Mouse (Mus musculus): ENCODE results near the gene Btla. TPM values are rescaled to one million over a fixed set of nuclear protein-coding genes. Genes with fewer than 3 reads are reported as not detected.

Gene Btla
- polyA plus RNA-seq (2016; fragmentation: Nextera tagmentation; extraction: Ambion mirVana) = 0.16 and 0.32 TPM in 2 replicates

GRCm38 (mm10) chr16:45223648-45224388 is at the start of gene Btla:
Gene Btla, plus strand, starts transcription at chr16:45224315.
- H3K4me3 ChIP-seq = no peak within 1 kb of the TSS
- no peaks in the 10 kb centered on the region for H3K36me3 ChIP-seq (replicated peaks)
- DNase-seq (ENCODE audit: low spot score) = no peak
- no peaks in the 10 kb centered on the region for H3K9me3 ChIP-seq
- H3K4me1 ChIP-seq = no peaks in the 10 kb centered on the region
- H3K27ac ChIP-seq (replicated peaks) = no peak within 1 kb of the TSS
- no peaks in the 10 kb centered on the region for H3K27me3 ChIP-seq (replicated peaks; ENCODE audit: low read depth, poor library complexity, severe bottlenecking)
- WGBS = 48% methylated on average over 10 of the region's 10 CpGs

- no peaks in the 10 kb centered on the region for H3K27me3 ChIP-seq (replicated peaks; ENCODE audit: low read depth, poor library complexity, severe bottlenecking)
- DNase-seq (ENCODE audit: low spot score) = no peak
- peaks cover 16% of the 10 kb centered on the region for H3K36me3 ChIP-seq (replicated peaks)
- H3K27ac ChIP-seq (replicated peaks) = no peak overlapping the region
- H3K4me3 ChIP-seq = no peak overlapping the region
- WGBS = 91% methylated on average over 2 of the region's 2 CpGs
- H3K4me1 ChIP-seq = no peaks in the 10 kb centered on the region
- no peaks in the 10 kb centered on the region for H3K9me3 ChIP-seq
Measured at GRCm38 (mm10) chr16:45178552-45178951, 45.6 kb upstream of the Btla start.

DNA sequence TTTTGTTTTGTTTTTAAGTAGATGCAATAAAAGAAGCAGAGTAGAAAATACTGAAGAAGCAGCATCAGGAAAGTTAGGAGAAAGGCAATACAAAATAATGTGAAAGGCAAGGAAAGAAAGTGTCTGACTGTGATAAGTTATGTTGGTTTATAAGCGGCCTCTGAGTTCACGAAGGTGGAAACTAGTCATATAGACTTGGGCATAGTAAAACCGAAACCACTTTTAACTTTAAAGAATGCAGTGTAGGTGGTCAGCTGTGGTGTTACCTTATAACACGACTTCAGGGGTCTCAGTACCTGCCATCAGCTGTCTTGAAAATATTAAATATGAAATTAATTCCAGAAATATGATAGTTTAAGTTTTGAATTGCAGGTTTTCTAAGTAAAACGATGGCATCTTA is 42.3 kb upstream of the Btla start:
- Histone ChIP-seq H3K9me3 (no peaks in the 10 kb centered on the region), H3K4me3 (no peak overlapping the region), H3K27me3 (replicated peaks; ENCODE audit: low read depth, poor library complexity, severe bottlenecking) (no peaks in the 10 kb centered on the region), H3K4me1 (no peaks in the 10 kb centered on the region), H3K36me3 (replicated peaks) (peaks cover 26% of the 10 kb centered on the region), H3K27ac (replicated peaks) (no peak overlapping the region)
- DNase-seq (ENCODE audit: low spot score) = no peak
- 93% methylated on average over 5 of the region's 5 CpGs for WGBS

DNA sequence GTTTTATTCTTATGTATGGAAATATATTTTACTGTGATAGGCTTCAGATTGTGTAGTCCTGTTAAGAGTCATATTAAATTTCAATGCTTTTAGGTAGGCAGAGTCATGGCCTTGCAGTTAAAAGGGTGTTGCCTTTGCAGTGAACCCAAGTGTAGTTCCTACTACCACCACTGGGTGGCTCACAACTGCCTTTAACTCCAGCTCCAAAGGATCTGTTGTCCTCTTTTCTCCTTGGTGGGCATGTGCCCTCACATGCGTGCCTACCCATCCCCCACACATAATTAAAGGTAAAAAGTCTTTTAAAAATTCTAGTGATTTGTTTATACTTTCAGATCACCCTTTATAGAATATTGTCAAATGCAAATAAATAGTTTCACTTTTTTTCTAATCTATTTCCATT is 31.5 kb upstream of the Btla start:
- no peaks in the 10 kb centered on the region for H3K27me3 ChIP-seq (replicated peaks; ENCODE audit: low read depth, poor library complexity, severe bottlenecking)
- no peak overlapping the region for H3K27ac ChIP-seq (replicated peaks)
- H3K9me3 ChIP-seq = no peaks in the 10 kb centered on the region
- 5% methylated on average over 1 of the region's 1 CpGs for WGBS
- H3K36me3 ChIP-seq (replicated peaks) = peaks cover 5% of the 10 kb centered on the region; the same call in 1 of the 2 replicates
- H3K4me3 ChIP-seq = no peak overlapping the region
- H3K4me1 ChIP-seq = no peaks in the 10 kb centered on the region
- peak; percentile 77 for DNase-seq (ENCODE audit: low spot score)

- H3K4me1 ChIP-seq = no peaks in the 10 kb centered on the region
- H3K36me3 ChIP-seq (replicated peaks) = no peaks in the 10 kb centered on the region
- WGBS = 39% methylated on average over 6 of the region's 6 CpGs
- peak; percentile 58 for DNase-seq (ENCODE audit: low spot score)
- no peak overlapping the region for H3K4me3 ChIP-seq
- no peak overlapping the region for H3K27ac ChIP-seq (replicated peaks)
- H3K9me3 ChIP-seq = no peaks in the 10 kb centered on the region
- H3K27me3 ChIP-seq (replicated peaks; ENCODE audit: low read depth, poor library complexity, severe bottlenecking) = no peaks in the 10 kb centered on the region
Measured at GRCm38 (mm10) chr16:45196816-45197215, 27.3 kb upstream of the Btla start.

DNA sequence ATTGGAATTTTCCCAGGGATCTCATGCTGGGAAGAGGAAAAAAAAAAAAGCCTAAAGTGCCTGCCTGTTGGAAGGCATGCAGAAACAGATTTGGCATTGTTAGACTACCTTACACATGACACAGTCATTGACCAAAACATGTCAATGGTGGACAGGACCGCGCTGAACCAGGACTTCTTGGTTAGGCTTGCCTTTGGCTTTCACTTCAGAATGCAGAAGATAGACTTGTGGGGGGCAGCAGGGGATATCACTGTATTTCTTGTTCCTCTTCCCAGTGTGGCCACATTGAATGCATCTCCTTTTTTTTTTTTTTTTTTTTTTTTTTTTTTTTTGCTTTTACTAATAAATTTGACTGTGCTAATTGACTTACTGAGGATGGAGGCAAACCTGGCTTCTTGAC is 22.7 kb upstream of the Btla start:
- WGBS = 94% methylated on average over 2 of the region's 2 CpGs
- no peak overlapping the region for H3K4me3 ChIP-seq
- H3K27ac ChIP-seq (replicated peaks) = no peak overlapping the region
- no peaks in the 10 kb centered on the region for H3K9me3 ChIP-seq
- no peaks in the 10 kb centered on the region for H3K36me3 ChIP-seq (replicated peaks)
- no peaks in the 10 kb centered on the region for H3K27me3 ChIP-seq (replicated peaks; ENCODE audit: low read depth, poor library complexity, severe bottlenecking)
- no peaks in the 10 kb centered on the region for H3K4me1 ChIP-seq
- DNase-seq (ENCODE audit: low spot score) = no peak

DNA sequence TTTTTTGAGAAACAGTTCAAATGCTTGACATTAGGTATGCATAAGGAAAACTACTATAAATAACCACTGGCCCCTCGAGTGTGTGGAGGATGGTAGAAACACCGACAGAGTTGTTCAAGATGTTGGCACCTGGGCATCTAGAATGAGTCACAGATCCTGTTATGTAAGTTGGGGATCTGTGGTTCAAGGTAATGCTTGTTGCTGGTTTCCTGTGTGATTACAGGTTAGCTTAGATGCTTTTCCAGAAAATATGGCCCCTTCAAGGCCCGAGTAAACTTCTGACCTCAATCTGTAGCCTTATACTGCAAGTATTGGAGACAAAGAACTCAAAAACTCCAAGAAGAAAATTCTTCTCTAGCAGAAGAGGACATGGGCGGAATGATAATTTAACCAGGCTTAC is 19.7 kb upstream of the Btla start:
- 87% methylated on average over 4 of the region's 4 CpGs for WGBS
- Histone ChIP-seq H3K4me3 (no peak overlapping the region), H3K27me3 (replicated peaks; ENCODE audit: low read depth, poor library complexity, severe bottlenecking) (no peaks in the 10 kb centered on the region), H3K4me1 (no peaks in the 10 kb centered on the region), H3K36me3 (replicated peaks) (no peaks in the 10 kb centered on the region), H3K9me3 (no peaks in the 10 kb centered on the region), H3K27ac (replicated peaks) (no peak overlapping the region)
- no peak for DNase-seq (ENCODE audit: low spot score)

DNA sequence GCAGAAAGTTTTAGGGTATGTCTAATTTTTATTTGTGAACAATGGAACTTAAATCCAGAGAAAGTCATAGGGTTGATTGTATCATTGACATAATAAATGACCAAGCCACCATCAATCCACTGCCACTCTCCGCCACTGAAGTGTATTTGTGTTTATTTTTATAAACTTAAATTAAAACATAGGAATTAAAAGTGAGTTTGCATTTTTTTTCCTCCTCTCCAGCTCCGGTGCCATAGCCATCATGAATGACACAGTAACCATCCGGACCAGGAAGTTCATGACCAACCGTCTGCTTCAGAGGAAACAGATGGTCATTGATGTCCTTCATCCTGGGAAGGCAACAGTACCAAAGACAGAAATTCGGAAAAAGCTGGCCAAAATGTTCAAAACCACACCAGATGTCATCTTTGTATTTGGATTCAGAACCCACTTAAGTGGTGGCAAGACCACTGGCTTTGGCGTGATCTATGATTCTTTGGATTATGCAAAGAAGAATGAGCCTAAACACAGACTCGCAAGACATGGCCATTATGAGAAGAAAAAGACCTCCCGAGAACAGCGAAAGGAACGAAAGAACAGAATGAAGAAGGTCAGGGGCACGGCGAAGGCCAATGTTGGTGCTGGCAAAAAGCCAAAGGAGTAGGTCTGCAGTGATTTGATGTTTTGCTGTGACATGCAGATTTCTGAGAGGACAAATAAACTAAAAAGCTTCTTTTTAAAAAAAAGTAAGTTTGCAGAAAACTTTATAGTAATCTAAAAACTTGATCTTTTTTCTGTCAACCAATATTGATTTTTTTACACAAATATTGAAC is 19.1 kb upstream of the Btla start:
- WGBS = 87% methylated on average over 12 of the region's 12 CpGs
- no peaks in the 10 kb centered on the region for H3K4me1 ChIP-seq
- no peaks in the 10 kb centered on the region for H3K27me3 ChIP-seq (replicated peaks; ENCODE audit: low read depth, poor library complexity, severe bottlenecking)
- no peak overlapping the region for H3K4me3 ChIP-seq
- no peaks in the 10 kb centered on the region for H3K9me3 ChIP-seq
- H3K36me3 ChIP-seq (replicated peaks) = no peaks in the 10 kb centered on the region
- no peak overlapping the region for H3K27ac ChIP-seq (replicated peaks)
- no peak for DNase-seq (ENCODE audit: low spot score)

DNA sequence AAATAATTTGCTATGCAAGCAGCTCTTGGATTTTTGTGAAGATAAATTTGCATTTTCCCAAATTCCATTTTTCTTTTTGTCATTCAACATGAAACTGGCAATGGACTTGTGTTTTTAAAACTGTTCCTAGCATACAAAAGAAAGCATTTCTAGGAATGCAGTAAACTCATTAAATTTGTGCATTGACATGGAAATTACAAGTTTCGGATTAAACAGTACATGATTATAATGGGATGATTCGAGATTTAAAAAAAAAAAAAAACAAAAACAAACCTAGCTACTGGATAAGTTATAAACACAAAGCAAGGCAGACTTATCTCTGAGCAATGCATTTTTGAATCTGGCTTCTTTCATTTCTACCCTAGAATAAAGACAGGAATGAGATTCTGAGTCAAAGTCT is 2.1 kb upstream of the Btla start:
- Histone ChIP-seq H3K4me3 (no peak overlapping the region), H3K36me3 (replicated peaks) (no peaks in the 10 kb centered on the region), H3K27me3 (replicated peaks; ENCODE audit: low read depth, poor library complexity, severe bottlenecking) (no peaks in the 10 kb centered on the region), H3K9me3 (no peaks in the 10 kb centered on the region), H3K4me1 (no peaks in the 10 kb centered on the region), H3K27ac (replicated peaks) (no peak overlapping the region)
- DNase-seq (ENCODE audit: low spot score) = no peak
- 81% methylated on average over 2 of the region's 2 CpGs for WGBS

DNA sequence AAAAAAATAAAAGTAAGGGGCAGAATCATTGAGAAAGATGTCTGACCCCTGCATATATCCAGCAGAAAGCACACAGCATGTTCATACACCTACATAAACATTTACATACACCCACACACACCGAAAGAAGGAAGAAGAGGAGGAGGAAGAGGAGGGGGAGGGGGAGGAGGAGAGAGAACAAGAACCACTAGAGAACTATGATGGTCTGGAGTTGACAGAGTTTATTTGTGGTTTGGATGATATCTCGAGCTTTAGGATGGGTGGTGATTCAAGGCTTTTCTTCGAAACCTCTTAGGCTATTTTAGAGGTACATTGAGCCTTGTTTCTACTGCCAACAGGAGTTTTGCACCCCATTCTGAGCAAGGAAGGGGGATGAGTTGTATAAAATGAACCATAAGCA is 1.3 kb upstream of the Btla start:
- Histone ChIP-seq H3K4me3 (no peak overlapping the region), H3K27me3 (replicated peaks; ENCODE audit: low read depth, poor library complexity, severe bottlenecking) (no peaks in the 10 kb centered on the region), H3K27ac (replicated peaks) (no peak overlapping the region), H3K36me3 (replicated peaks) (no peaks in the 10 kb centered on the region), H3K9me3 (no peaks in the 10 kb centered on the region), H3K4me1 (no peaks in the 10 kb centered on the region)
- WGBS = 87% methylated on average over 3 of the region's 3 CpGs
- no peak for DNase-seq (ENCODE audit: low spot score)

DNA sequence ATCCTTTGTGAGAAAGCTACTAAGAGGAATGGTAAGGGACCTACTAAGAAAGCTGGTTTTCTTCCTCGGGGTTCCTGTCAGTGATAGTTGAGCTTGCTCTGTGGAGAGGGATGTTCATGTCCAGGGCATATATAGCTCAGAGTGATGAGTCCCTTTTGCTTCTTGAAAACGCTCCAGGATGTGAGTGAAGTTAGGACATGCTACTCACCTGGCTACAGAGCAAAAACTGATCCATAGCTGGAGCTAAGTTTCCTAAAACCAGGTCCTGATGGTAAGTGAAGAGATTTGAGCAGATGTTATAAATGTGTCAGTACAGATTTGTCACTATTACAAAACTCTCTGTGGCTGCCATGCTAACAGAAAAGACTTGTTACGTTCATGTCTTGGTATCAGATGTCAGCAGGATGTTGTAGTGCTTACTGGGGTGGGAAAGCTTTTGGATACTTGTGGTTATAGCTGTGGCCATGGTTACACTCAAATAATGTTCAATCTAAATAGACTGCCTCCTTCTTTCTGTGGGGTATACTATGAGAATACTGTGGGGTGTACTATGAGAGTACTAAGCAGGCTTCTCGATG is 405 bp downstream of the Btla start:
- H3K4me1 ChIP-seq = no peaks in the 10 kb centered on the region
- no peaks in the 10 kb centered on the region for H3K27me3 ChIP-seq (replicated peaks; ENCODE audit: low read depth, poor library complexity, severe bottlenecking)
- 72% methylated on average over 4 of the region's 4 CpGs for WGBS
- H3K9me3 ChIP-seq = no peaks in the 10 kb centered on the region
- H3K36me3 ChIP-seq (replicated peaks) = no peaks in the 10 kb centered on the region
- DNase-seq (ENCODE audit: low spot score) = no peak
- no peak overlapping the region for H3K27ac ChIP-seq (replicated peaks)
- H3K4me3 ChIP-seq = no peak overlapping the region

- no peak overlapping the region for H3K4me3 ChIP-seq
- H3K4me1 ChIP-seq = no peaks in the 10 kb centered on the region
- H3K36me3 ChIP-seq (replicated peaks) = no peaks in the 10 kb centered on the region
- DNase-seq (ENCODE audit: low spot score) = no peak
- H3K9me3 ChIP-seq = no peaks in the 10 kb centered on the region
- 86% methylated on average over 1 of the region's 1 CpGs for WGBS
- no peaks in the 10 kb centered on the region for H3K27me3 ChIP-seq (replicated peaks; ENCODE audit: low read depth, poor library complexity, severe bottlenecking)
- no peak overlapping the region for H3K27ac ChIP-seq (replicated peaks)
Measured at GRCm38 (mm10) chr16:45227002-45227401, 2.9 kb downstream of the Btla start.

DNA sequence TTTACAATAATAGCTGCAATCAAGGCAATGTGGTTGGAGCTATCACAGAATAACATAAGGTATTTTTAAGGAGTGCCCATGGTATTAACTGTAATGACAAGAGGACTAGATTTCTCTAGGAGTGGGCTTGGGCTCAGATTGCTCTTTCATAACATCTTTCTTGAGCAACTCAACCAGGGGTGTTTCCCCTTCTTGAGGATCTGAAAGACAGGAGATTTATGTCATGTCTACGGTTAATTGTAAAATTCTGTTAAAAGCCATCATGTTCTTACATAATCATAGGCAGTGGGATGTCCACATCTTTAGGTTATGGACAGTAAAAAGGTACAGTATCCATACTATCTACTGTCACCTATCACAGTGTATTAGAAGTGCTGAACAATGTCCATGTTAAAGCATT is 7.2 kb downstream of the Btla start:
- Histone ChIP-seq H3K4me1 (no peaks in the 10 kb centered on the region), H3K9me3 (no peaks in the 10 kb centered on the region), H3K4me3 (no peak overlapping the region), H3K27ac (replicated peaks) (no peak overlapping the region), H3K36me3 (replicated peaks) (no peaks in the 10 kb centered on the region), H3K27me3 (replicated peaks; ENCODE audit: low read depth, poor library complexity, severe bottlenecking) (no peaks in the 10 kb centered on the region)
- no peak for DNase-seq (ENCODE audit: low spot score)
- 90% methylated on average over 1 of the region's 1 CpGs for WGBS

Measured in embryonic facial prominence, embryonic 10.5 days (tissue).